Mouse (Mus musculus): ENCODE data around the gene Arpc5l.

Arpc5l gene

DNA sequence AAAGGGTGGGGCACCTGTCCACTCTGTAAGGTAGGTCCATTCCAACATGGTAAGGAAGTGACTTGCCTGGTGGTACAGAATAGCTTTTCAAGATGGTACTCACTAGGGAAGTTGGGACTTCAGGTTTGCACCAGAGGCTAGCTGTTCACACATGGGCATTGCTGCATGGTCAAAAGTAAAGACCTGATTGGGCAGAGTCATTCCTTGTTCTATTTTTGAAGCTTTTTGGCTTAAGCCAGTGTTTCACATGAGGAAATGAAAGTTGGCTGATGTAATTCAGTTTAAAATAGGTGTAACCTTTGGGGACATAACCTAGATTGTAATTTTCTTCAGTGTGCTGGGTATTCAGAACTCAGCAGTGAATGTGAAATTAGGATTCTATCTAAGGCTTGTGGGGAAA lies 6.1 kb downstream of the Arpc5l start:
- TF ChIP-seq POU5F1 (IDR thresholded peaks at IDR 0.05; ENCODE audit: borderline replicate concordance, low read length) (no peak), CTCF (conservative IDR thresholded peaks at IDR 0.05; ENCODE audit: low read length) (no peak), NANOG (IDR thresholded peaks at IDR 0.05; ENCODE audit: borderline replicate concordance, low read length) (no peak)
- no peaks in the 10 kb centered on the region for H3K9me3 ChIP-seq (ENCODE audit: low read length)
- H3K4me1 ChIP-seq (replicated peaks; ENCODE audit: low read depth, low read length), result peaks cover 62% of the 10 kb centered on the region
- H3K36me3 ChIP-seq (ENCODE audit: insufficient read depth, low read length), result peaks cover 66% of the 10 kb centered on the region
- no peak overlapping the region for H3K4me3 ChIP-seq (replicated peaks; ENCODE audit: low read length)
- no peaks in the 10 kb centered on the region for H3K27me3 ChIP-seq (ENCODE audit: insufficient read depth, low read length)

GRCm38 (mm10) chr2:39011971-39012370 lies 6.8 kb downstream of the Arpc5l start:
- H3K36me3 ChIP-seq (ENCODE audit: insufficient read depth, low read length), result peaks cover 73% of the 10 kb centered on the region
- peaks cover 55% of the 10 kb centered on the region for H3K4me1 ChIP-seq (replicated peaks; ENCODE audit: low read depth, low read length)
- TF ChIP-seq NANOG (IDR thresholded peaks at IDR 0.05; ENCODE audit: borderline replicate concordance, low read length) (no peak), CTCF (conservative IDR thresholded peaks at IDR 0.05; ENCODE audit: low read length) (no peak), POU5F1 (IDR thresholded peaks at IDR 0.05; ENCODE audit: borderline replicate concordance, low read length) (no peak)

GRCm38 (mm10) chr2:39012768-39013279 lies 7.7 kb downstream of the Arpc5l start:
- peaks cover 80% of the 10 kb centered on the region for H3K36me3 ChIP-seq (ENCODE audit: insufficient read depth, low read length)
- no peak overlapping the region for H3K4me3 ChIP-seq (replicated peaks; ENCODE audit: low read length)
- TF ChIP-seq NANOG (IDR thresholded peaks at IDR 0.05; ENCODE audit: borderline replicate concordance, low read length) (no peak), POU5F1 (IDR thresholded peaks at IDR 0.05; ENCODE audit: borderline replicate concordance, low read length) (no peak), CTCF (conservative IDR thresholded peaks at IDR 0.05; ENCODE audit: low read length) (no peak)
- no peaks in the 10 kb centered on the region for H3K9me3 ChIP-seq (ENCODE audit: low read length)
- H3K4me1 ChIP-seq (replicated peaks; ENCODE audit: low read depth, low read length), result peaks cover 51% of the 10 kb centered on the region
- H3K27me3 ChIP-seq (ENCODE audit: insufficient read depth, low read length), result no peaks in the 10 kb centered on the region

More at GRCm38 (mm10) chr2:39011971-39012370, 6.8 kb downstream of the Arpc5l start:
- Histone ChIP-seq H3K27me3 (ENCODE audit: insufficient read depth, low read length) (no peaks in the 10 kb centered on the region), H3K9me3 (ENCODE audit: low read length) (no peaks in the 10 kb centered on the region), H3K4me3 (replicated peaks; ENCODE audit: low read length) (no peak overlapping the region)

GRCm38 (mm10) chr2:39016581-39016980 lies 11.4 kb downstream of the Arpc5l start:
- Histone ChIP-seq H3K27me3 (ENCODE audit: insufficient read depth, low read length) (no peaks in the 10 kb centered on the region), H3K36me3 (ENCODE audit: insufficient read depth, low read length) (peaks cover 93% of the 10 kb centered on the region), H3K4me3 (replicated peaks; ENCODE audit: low read length) (no peak overlapping the region), H3K4me1 (replicated peaks; ENCODE audit: low read depth, low read length) (peaks cover 23% of the 10 kb centered on the region), H3K9me3 (ENCODE audit: low read length) (no peaks in the 10 kb centered on the region)
- TF ChIP-seq NANOG (IDR thresholded peaks at IDR 0.05; ENCODE audit: borderline replicate concordance, low read length), result no peak
- TF ChIP-seq CTCF (conservative IDR thresholded peaks at IDR 0.05; ENCODE audit: low read length), result no peak
- no peak for TF ChIP-seq POU5F1 (IDR thresholded peaks at IDR 0.05; ENCODE audit: borderline replicate concordance, low read length)

- H3K4me1 ChIP-seq (replicated peaks; ENCODE audit: low read depth, low read length), result no peaks in the 10 kb centered on the region
- no peaks in the 10 kb centered on the region for H3K27me3 ChIP-seq (ENCODE audit: insufficient read depth, low read length)
- H3K4me3 ChIP-seq (replicated peaks; ENCODE audit: low read length), result no peak overlapping the region
- H3K36me3 ChIP-seq (ENCODE audit: insufficient read depth, low read length), result peaks cover 90% of the 10 kb centered on the region
- TF ChIP-seq NANOG (IDR thresholded peaks at IDR 0.05; ENCODE audit: borderline replicate concordance, low read length), result no peak
- no peak for TF ChIP-seq POU5F1 (IDR thresholded peaks at IDR 0.05; ENCODE audit: borderline replicate concordance, low read length)
- TF ChIP-seq CTCF (conservative IDR thresholded peaks at IDR 0.05; ENCODE audit: low read length), result no peak
- no peaks in the 10 kb centered on the region for H3K9me3 ChIP-seq (ENCODE audit: low read length)
Observed at GRCm38 (mm10) chr2:39020004-39020403, 14.9 kb downstream of the Arpc5l start.

DNA sequence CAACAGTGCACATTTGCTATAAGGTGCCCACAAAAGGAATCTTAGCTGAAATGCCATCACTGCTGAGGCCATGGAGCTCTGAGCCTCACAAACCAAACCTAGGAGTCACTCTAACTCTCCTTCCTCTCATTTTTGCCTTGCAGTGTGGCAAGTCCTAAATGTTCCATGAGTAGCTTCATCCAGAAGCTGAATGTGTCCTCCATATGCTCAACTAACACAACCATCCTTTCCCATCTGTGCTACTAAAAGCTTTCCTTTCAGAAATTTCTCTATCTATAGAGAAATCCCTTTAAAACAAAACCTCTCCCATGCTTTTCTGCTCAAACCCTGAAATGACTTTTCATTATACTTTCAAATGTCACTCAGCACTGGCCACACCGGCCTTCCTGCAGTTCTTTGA lies 26.5 kb downstream of the Arpc5l start:
- no peaks in the 10 kb centered on the region for H3K27me3 ChIP-seq (ENCODE audit: insufficient read depth, low read length)
- peaks cover 71% of the 10 kb centered on the region for H3K36me3 ChIP-seq (ENCODE audit: insufficient read depth, low read length)
- H3K4me1 ChIP-seq (replicated peaks; ENCODE audit: low read depth, low read length), result no peaks in the 10 kb centered on the region
- H3K9me3 ChIP-seq (ENCODE audit: low read length), result no peaks in the 10 kb centered on the region
- H3K4me3 ChIP-seq (replicated peaks; ENCODE audit: low read length), result no peak overlapping the region
- TF ChIP-seq POU5F1 (IDR thresholded peaks at IDR 0.05; ENCODE audit: borderline replicate concordance, low read length) (no peak), CTCF (conservative IDR thresholded peaks at IDR 0.05; ENCODE audit: low read length) (no peak)

DNA sequence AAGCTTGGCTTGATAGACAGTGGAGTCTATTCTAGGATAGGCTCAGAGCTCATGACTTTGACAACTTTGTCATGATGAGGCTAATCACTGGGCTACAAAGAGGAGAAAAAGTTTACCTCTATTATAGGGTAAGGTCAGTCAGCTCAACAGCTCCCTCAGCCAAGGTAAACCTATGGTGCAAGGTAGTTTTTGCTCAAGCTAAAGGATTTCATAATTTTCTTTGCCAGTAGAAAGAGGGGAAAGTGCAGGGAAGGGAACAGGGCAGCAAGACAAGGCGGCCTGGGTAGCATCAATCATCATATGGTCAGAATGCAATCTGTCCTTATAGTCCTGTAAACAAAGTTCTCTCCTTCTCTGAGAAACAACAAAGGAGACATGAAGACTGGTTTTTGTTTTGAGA lies 35.1 kb downstream of the Arpc5l start:
- H3K36me3 ChIP-seq (ENCODE audit: insufficient read depth, low read length), result peaks cover 47% of the 10 kb centered on the region
- no peak for TF ChIP-seq CTCF (conservative IDR thresholded peaks at IDR 0.05; ENCODE audit: low read length)
- TF ChIP-seq NANOG (IDR thresholded peaks at IDR 0.05; ENCODE audit: borderline replicate concordance, low read length), result no peak
- no peak for TF ChIP-seq POU5F1 (IDR thresholded peaks at IDR 0.05; ENCODE audit: borderline replicate concordance, low read length)
- no peaks in the 10 kb centered on the region for H3K4me1 ChIP-seq (replicated peaks; ENCODE audit: low read depth, low read length)
- no peaks in the 10 kb centered on the region for H3K27me3 ChIP-seq (ENCODE audit: insufficient read depth, low read length)
- H3K4me3 ChIP-seq (replicated peaks; ENCODE audit: low read length), result no peak overlapping the region
- no peaks in the 10 kb centered on the region for H3K9me3 ChIP-seq (ENCODE audit: low read length)

DNA sequence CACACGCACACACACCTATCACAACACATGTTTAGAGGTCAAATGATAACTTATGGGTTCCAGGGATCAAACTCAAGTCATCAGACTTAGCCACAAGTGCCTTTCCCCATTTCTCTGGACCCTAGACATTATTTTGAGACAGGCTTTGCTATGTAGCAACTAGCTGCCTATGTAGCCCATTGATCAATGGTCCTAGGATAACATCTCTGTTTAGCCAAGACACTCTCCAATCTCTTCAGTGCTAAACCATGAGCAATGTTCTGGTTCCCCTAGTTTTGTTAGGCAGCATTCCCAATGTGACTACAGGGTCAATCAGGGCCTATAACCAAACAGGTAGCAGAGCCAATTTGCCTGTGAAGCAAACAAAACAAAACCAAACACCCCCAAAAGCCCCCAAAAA lies 43.4 kb downstream of the Arpc5l start:
- Histone ChIP-seq H3K27me3 (ENCODE audit: insufficient read depth, low read length) (no peaks in the 10 kb centered on the region), H3K36me3 (ENCODE audit: insufficient read depth, low read length) (peaks cover 73% of the 10 kb centered on the region), H3K4me1 (replicated peaks; ENCODE audit: low read depth, low read length) (no peaks in the 10 kb centered on the region), H3K9me3 (ENCODE audit: low read length) (no peaks in the 10 kb centered on the region), H3K4me3 (replicated peaks; ENCODE audit: low read length) (no peak overlapping the region)
- TF ChIP-seq CTCF (conservative IDR thresholded peaks at IDR 0.05; ENCODE audit: low read length) (no peak), NANOG (IDR thresholded peaks at IDR 0.05; ENCODE audit: borderline replicate concordance, low read length) (no peak), POU5F1 (IDR thresholded peaks at IDR 0.05; ENCODE audit: borderline replicate concordance, low read length) (no peak)

All from E14TG2a.4 (cell line).